Mouse (Mus musculus): ENCODE results near the gene Baz1b.

The Baz1b gene

DNA sequence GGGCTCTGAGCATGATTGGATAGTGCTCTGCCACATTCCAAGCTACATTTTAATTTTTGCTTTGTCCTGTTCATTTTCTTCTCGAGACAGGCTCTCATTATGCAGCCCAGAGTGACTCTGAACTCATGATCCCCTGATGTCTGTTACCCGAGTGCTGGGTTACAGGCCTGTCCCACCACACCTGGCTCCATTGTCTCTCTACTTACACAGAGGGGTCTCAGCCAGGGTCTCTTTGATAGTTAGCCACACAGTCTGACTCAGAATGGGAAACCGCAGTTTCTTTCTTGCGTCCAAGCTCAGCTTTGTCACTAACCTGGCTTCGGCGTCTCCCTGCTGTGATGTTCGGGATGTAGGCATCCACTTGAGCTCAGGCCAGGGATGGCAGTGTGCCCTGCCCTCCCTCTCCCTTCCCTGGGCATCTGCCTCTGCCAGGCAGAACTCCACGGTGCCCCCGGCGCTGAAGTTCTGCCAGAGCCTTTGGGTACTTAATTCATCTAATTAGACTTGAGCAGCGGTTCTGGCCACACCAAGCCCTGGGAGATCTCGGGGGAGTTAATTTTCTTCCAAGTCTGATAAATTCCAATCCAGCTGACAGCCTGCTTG lies 84.6 kb downstream of the Baz1b start:
- DNase-seq (ENCODE audit: low read depth, low spot score) = no peak

DNA sequence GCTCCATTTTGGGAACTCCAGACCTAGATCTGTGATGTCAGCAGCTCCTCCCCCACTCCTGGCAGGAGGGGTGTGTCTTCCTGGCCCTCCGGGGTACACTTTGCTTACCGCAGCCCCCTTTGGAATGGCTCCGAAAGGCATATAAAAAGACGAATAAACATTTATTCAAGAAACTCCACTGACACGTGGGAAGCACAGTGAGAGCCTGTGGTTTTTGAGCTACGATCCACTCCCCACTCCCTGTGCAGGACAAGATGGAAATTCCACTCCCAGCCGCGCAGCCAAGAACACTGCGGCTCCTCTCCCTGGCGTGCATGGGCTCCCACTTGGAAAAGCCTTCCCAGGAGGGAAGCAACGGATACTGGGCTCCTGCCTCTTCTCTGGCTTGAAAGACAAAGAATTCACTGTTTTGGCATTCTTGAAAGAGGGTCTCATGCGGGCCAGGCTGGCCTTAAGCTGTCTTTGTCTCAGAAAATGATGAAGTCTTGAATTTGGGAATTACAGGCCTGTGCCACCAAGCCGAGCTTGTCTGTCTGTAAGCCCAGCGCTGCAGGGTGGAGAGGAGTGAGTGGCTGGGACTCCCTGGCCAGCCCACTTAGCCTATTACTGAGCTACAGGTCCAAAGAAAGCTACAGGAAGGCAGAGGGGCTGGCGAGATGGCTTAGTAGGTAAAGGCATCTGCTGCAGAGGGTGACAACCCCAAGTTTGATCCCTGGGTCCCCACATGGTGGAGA lies 87.8 kb downstream of the Baz1b start:
- DNase-seq (ENCODE audit: low read depth, low spot score) = no peak

- DNase-seq (ENCODE audit: low read depth, low spot score) = no peak
Observed at GRCm38 (mm10) chr5:135276597-135276996, 89.5 kb downstream of the Baz1b start.

DNA sequence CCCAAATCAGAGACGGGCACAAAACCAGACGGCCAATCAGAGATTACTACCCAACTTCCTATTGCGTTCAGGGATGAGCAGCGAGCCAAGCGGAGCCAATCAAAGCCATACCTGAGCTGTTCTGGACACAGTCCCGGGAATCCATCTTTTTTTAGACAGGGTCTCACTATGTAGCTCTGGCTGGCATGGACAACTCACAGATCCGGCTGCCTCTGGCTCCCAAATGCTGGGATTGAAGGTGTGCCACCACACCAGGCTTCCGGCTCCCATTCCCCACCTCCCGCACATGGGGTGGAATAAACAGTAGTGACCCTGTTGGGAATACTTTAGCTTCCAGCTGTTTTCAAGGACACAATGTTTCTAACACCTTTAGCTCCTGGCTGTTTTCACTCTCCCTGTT lies 93.2 kb downstream of the Baz1b start:
- DNase-seq (ENCODE audit: low read depth, low spot score) = no peak

GRCm38 (mm10) chr5:135285211-135285610 lies 98.1 kb downstream of the Baz1b start:
- no peak for DNase-seq (ENCODE audit: low read depth, low spot score)

DNA sequence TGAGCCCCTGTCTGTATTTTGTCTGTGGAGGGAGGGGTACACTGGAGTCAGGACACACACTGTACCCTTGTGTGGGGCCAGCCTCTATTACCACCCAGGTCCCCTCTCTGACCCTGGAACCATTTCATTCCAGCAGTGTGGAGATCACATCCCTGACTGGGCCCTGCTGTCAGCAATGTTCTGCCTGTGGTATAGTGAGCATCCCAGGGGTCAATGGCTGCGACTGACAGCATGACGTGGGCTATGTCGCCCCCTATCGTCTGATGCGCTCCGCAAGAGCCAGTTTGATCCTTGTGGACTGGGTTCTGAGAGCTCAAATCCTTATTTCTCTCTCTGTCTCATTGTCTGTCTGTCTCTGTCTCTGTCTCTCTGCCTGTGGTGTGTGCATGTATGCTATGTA lies 99.1 kb downstream of the Baz1b start:
- peak; percentile 42 for DNase-seq (ENCODE audit: low read depth, low spot score)

DNA sequence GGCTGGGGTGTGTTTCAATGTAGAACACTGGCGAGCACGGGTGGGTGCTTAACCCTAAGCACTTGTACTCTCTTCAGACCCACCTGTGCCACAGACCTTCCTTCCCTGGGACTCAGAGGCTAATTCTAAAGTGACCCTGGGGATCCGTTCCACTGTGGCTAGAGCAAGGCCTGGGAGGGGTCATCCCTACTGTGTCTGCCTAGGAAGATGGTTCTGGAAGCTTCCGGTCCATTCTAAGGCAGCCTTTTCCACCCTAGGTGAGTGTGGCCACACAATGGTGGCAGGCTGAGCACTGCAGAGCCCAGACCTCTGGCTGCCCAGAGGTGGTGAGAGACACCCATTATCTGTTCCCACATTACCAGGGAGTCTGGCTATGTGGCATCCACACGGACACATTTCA lies 99.9 kb downstream of the Baz1b start:
- no peak for DNase-seq (ENCODE audit: low read depth, low spot score)

GRCm38 (mm10) chr5:135290703-135291102 lies 103.6 kb downstream of the Baz1b start:
- DNase-seq (ENCODE audit: low read depth, low spot score) = no peak

DNA sequence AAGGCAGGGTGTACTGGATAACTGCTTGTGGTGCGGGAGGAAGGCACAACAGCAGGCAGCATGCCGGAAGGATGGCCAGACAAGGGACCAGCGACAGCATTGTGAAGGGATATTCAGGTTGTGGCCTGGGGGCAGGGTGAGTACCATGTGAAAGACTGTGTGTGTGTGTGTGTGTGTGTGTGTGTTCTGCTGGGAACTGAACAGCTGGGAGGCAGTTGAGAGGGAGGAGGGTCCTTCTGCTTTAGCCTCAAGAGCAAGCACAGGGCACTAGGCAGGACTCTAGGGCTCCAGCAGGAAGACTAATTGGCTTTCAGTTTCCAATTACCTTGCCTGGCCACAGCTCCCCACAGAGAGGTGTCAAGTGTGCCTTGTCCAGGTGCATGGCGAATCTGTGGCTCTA lies 104.1 kb downstream of the Baz1b start:
- no peak for DNase-seq (ENCODE audit: low read depth, low spot score)

DNA sequence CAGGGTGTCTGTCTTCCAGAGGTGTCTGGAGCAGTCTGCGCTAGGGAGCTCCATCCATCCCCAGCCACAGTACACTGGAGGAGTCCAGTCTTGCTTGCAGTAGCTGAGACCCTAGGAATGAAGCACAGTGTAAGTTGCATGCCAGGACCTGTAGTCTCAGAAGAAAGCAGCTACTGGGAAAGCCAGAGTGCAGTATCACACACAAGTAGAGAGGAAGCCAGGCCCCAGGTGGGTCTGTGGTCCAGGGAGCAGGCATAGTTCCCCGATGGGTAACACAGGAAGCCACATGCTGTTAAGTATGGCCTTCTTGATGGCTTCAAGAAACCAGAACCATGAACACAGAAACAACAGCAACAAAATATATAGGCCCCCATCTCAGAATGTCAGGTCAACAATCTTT lies 104.9 kb downstream of the Baz1b start:
- DNase-seq (ENCODE audit: low read depth, low spot score) = no peak
